Mouse (Mus musculus) ovary, postnatal 36 days (tissue): ENCODE measurements around the gene Defb29.

Experiments used
- DNase-seq: peaks from one replicate; pipeline ENCODE4 v3.0.0; 2022; ENCODE audit warnings: low spot score, mixed read lengths

Defb29 gene

GRCm38 (mm10) chr2:152539944-152540710, at the start of gene Defb29:
Gene Defb29 (minus strand): TSS chr2:152540098.
- no peak for DNase-seq

- no peak for DNase-seq
Observed at GRCm38 (mm10) chr2:152589021-152589420, 49.1 kb upstream of the Defb29 start.

GRCm38 (mm10) chr2:152588450-152588849, 48.6 kb upstream of the Defb29 start:
- DNase-seq: no peak

- DNase-seq: no peak
Observed at GRCm38 (mm10) chr2:152586926-152587560, 47.1 kb upstream of the Defb29 start.

- peak; percentile 25 for DNase-seq
Observed at GRCm38 (mm10) chr2:152580612-152581011, 40.7 kb upstream of the Defb29 start.

GRCm38 (mm10) chr2:152580107-152580506, 40.2 kb upstream of the Defb29 start, which contains the start of gene Defb19:
Gene Defb19 (minus strand): TSS chr2:152580312.
- peak; percentile 41 for DNase-seq

- no peak for DNase-seq
Observed at GRCm38 (mm10) chr2:152573484-152573883, 33.6 kb upstream of the Defb29 start.

GRCm38 (mm10) chr2:152572114-152572794, 32.4 kb upstream of the Defb29 start, which contains the start of gene Defb21:
Gene Defb21 (plus strand): TSS chr2:152572744.
- no peak for DNase-seq

GRCm38 (mm10) chr2:152570313-152570712, 30.4 kb upstream of the Defb29 start:
- no peak for DNase-seq

- no peak for DNase-seq
Observed at GRCm38 (mm10) chr2:152569881-152570280, 30.0 kb upstream of the Defb29 start.

GRCm38 (mm10) chr2:152569038-152569437, 29.1 kb upstream of the Defb29 start, which contains the start of gene Gm17416:
Gene Gm17416 (plus strand): TSS chr2:152569338.
- no peak for DNase-seq

GRCm38 (mm10) chr2:152556655-152557054, 16.8 kb upstream of the Defb29 start:
- no peak for DNase-seq

GRCm38 (mm10) chr2:152553774-152554423, 14.0 kb upstream of the Defb29 start:
- DNase-seq: peak; percentile 60

GRCm38 (mm10) chr2:152548124-152548523, 8.2 kb upstream of the Defb29 start:
- DNase-seq: no peak

GRCm38 (mm10) chr2:152544691-152545090, 4.8 kb upstream of the Defb29 start:
- DNase-seq: peak; percentile 67

GRCm38 (mm10) chr2:152543478-152543877, 3.6 kb upstream of the Defb29 start:
- DNase-seq: no peak

- DNase-seq: no peak
Observed at GRCm38 (mm10) chr2:152542897-152543296, 3.0 kb upstream of the Defb29 start.

- DNase-seq: no peak
Observed at GRCm38 (mm10) chr2:152541979-152542378, 2.1 kb upstream of the Defb29 start.

GRCm38 (mm10) chr2:152517981-152518380, 21.9 kb downstream of the Defb29 start, which contains the start of gene Defb28:
Gene Defb28 (plus strand): TSS chr2:152518255.
- DNase-seq: no peak

- DNase-seq: no peak
Observed at GRCm38 (mm10) chr2:152516084-152516483, 23.8 kb downstream of the Defb29 start.

GRCm38 (mm10) chr2:152511592-152511991, 28.3 kb downstream of the Defb29 start, which contains the start of gene Defb26:
Gene Defb26 (minus strand): TSS chr2:152511692.
- DNase-seq: no peak

- no peak for DNase-seq
Observed at GRCm38 (mm10) chr2:152503950-152504349, 35.9 kb downstream of the Defb29 start.
